Mouse (Mus musculus): ENCODE results near the gene Ush1g. TPM values are rescaled to one million over a fixed set of nuclear protein-coding genes. Genes with fewer than 3 reads are reported as not detected.

The Ush1g gene
- polyA plus RNA-seq (2015; fragmentation: Nextera tagmentation; extraction: Ambion mirVana), result 0.29 and 0.46 TPM in 2 replicates

- TF ChIP-seq EP300 (IDR thresholded peaks at IDR 0.05; ENCODE audit: low read depth) (no peak), CTCF (IDR thresholded peaks at IDR 0.05; ENCODE audit: low read depth) (peak; percentile 94)
- Histone ChIP-seq H3K4me1 (ENCODE audit: insufficient read depth) (peaks cover 4% of the 10 kb centered on the region; the same call in 1 of the 2 replicates), H3K4me3 (ENCODE audit: low read depth, low read length) (no peak within 1 kb of the TSS), H3K9me3 (ENCODE audit: low read length) (no peaks in the 10 kb centered on the region), H3K36me3 (replicated peaks; ENCODE audit: insufficient read depth, low read length) (no peaks in the 10 kb centered on the region), H3K27me3 (ENCODE audit: insufficient read depth, low read length) (peaks cover 73% of the 10 kb centered on the region), H3K4me2 (ENCODE audit: low read depth, low read length) (0 out of 2 replicates have a peak within 1 kb of the TSS, but pooled peaks have one; percentile 36), H3K27ac (ENCODE audit: low read depth) (no peak within 1 kb of the TSS), H3K9ac (replicated peaks) (no peak within 1 kb of the TSS)
- peak; percentile 87 for DNase-seq
- WGBS (ENCODE audit: insufficient replicate concordance), result 5% methylated on average over 35 of the region's 35 CpGs
- peak; percentile 67 for ATAC-seq
Observed at GRCm38 (mm10) chr11:115321906-115322693, at the start of gene Ush1g. Gene Ush1g, minus strand, starts transcription at chr11:115322041.

GRCm38 (mm10) chr11:115371354-115371753, 49.5 kb upstream of the Ush1g start:
- Histone ChIP-seq H3K9ac (replicated peaks) (no peak overlapping the region), H3K36me3 (replicated peaks; ENCODE audit: insufficient read depth, low read length) (no peaks in the 10 kb centered on the region), H3K4me1 (ENCODE audit: insufficient read depth) (peaks cover 14% of the 10 kb centered on the region), H3K4me3 (ENCODE audit: low read depth, low read length) (no peak overlapping the region), H3K27ac (ENCODE audit: low read depth) (no peak overlapping the region), H3K27me3 (ENCODE audit: insufficient read depth, low read length) (peaks cover 54% of the 10 kb centered on the region), H3K4me2 (ENCODE audit: low read depth, low read length) (no peak overlapping the region), H3K9me3 (ENCODE audit: low read length) (no peaks in the 10 kb centered on the region)
- ATAC-seq (no peak), DNase-seq (no peak)
- WGBS (ENCODE audit: insufficient replicate concordance), result 64% methylated on average over 8 of the region's 8 CpGs
- TF ChIP-seq CTCF (IDR thresholded peaks at IDR 0.05; ENCODE audit: low read depth), result no peak
- TF ChIP-seq EP300 (IDR thresholded peaks at IDR 0.05; ENCODE audit: low read depth), result no peak

- WGBS (ENCODE audit: insufficient replicate concordance), result 47% methylated on average over 7 of the region's 7 CpGs
- peaks cover 14% of the 10 kb centered on the region for H3K4me1 ChIP-seq (ENCODE audit: insufficient read depth)
- H3K9me3 ChIP-seq (ENCODE audit: low read length), result no peaks in the 10 kb centered on the region
Observed at GRCm38 (mm10) chr11:115370368-115370767, 48.5 kb upstream of the Ush1g start.

GRCm38 (mm10) chr11:115367395-115367944, 45.6 kb upstream of the Ush1g start, which contains the start of gene Hid1:
Gene Hid1, minus strand, starts transcription at chr11:115367756.
- ATAC-seq (peak; percentile 70), DNase-seq (peak; percentile 84)
- H3K9ac ChIP-seq (replicated peaks), result peak within 1 kb of the TSS; percentile 21; the same call in 1 of the 2 replicates
- H3K9me3 ChIP-seq (ENCODE audit: low read length), result no peaks in the 10 kb centered on the region
- TF ChIP-seq EP300 (IDR thresholded peaks at IDR 0.05; ENCODE audit: low read depth), result no peak
- no peak for TF ChIP-seq CTCF (IDR thresholded peaks at IDR 0.05; ENCODE audit: low read depth)
- peak within 1 kb of the TSS; percentile 45 for H3K4me3 ChIP-seq (ENCODE audit: low read depth, low read length)
- peaks cover 9% of the 10 kb centered on the region for H3K4me1 ChIP-seq (ENCODE audit: insufficient read depth)
- WGBS (ENCODE audit: insufficient replicate concordance), result 2% methylated on average over 29 of the region's 39 CpGs
- H3K27me3 ChIP-seq (ENCODE audit: insufficient read depth, low read length), result peaks cover 33% of the 10 kb centered on the region
- H3K4me2 ChIP-seq (ENCODE audit: low read depth, low read length), result peak within 1 kb of the TSS; percentile 83
- H3K27ac ChIP-seq (ENCODE audit: low read depth), result no peak within 1 kb of the TSS
- no peaks in the 10 kb centered on the region for H3K36me3 ChIP-seq (replicated peaks; ENCODE audit: insufficient read depth, low read length)

More at GRCm38 (mm10) chr11:115370368-115370767, 48.5 kb upstream of the Ush1g start:
- Histone ChIP-seq H3K9ac (replicated peaks) (no peak overlapping the region), H3K27ac (ENCODE audit: low read depth) (no peak overlapping the region), H3K27me3 (ENCODE audit: insufficient read depth, low read length) (peaks cover 54% of the 10 kb centered on the region), H3K4me2 (ENCODE audit: low read depth, low read length) (no peak overlapping the region), H3K36me3 (replicated peaks; ENCODE audit: insufficient read depth, low read length) (no peaks in the 10 kb centered on the region), H3K4me3 (ENCODE audit: low read depth, low read length) (no peak overlapping the region)
- no peak for DNase-seq
- no peak for ATAC-seq
- TF ChIP-seq CTCF (IDR thresholded peaks at IDR 0.05; ENCODE audit: low read depth) (no peak), EP300 (IDR thresholded peaks at IDR 0.05; ENCODE audit: low read depth) (no peak)

- 9% methylated on average over 20 of the region's 28 CpGs for WGBS (ENCODE audit: insufficient replicate concordance)
- H3K4me1 ChIP-seq (ENCODE audit: insufficient read depth), result peaks cover 9% of the 10 kb centered on the region
- H3K36me3 ChIP-seq (replicated peaks; ENCODE audit: insufficient read depth, low read length), result no peaks in the 10 kb centered on the region
- ATAC-seq, result peak; percentile 31; the same call in 1 of the 2 replicates
- H3K4me2 ChIP-seq (ENCODE audit: low read depth, low read length), result peak overlapping the region; percentile 83
- no peak for DNase-seq
- peak overlapping the region; percentile 21; the same call in 1 of the 2 replicates for H3K9ac ChIP-seq (replicated peaks)
- peaks cover 33% of the 10 kb centered on the region for H3K27me3 ChIP-seq (ENCODE audit: insufficient read depth, low read length)
- H3K27ac ChIP-seq (ENCODE audit: low read depth), result no peak overlapping the region
- H3K9me3 ChIP-seq (ENCODE audit: low read length), result no peaks in the 10 kb centered on the region
- H3K4me3 ChIP-seq (ENCODE audit: low read depth, low read length), result peak overlapping the region; percentile 45
- TF ChIP-seq EP300 (IDR thresholded peaks at IDR 0.05; ENCODE audit: low read depth) (no peak), CTCF (IDR thresholded peaks at IDR 0.05; ENCODE audit: low read depth) (no peak)
Observed at GRCm38 (mm10) chr11:115366706-115367394, 45.0 kb upstream of the Ush1g start.

All from liver, postnatal 0 days (tissue).